Mouse (Mus musculus): ENCODE measurements at regions not wholly inside any gene's neighbourhood (a gene's known extent, or its start where the extent isn't known, plus 50 kb on each side); places are given as distances from the start of the nearest gene placed in this dataset.

DNA sequence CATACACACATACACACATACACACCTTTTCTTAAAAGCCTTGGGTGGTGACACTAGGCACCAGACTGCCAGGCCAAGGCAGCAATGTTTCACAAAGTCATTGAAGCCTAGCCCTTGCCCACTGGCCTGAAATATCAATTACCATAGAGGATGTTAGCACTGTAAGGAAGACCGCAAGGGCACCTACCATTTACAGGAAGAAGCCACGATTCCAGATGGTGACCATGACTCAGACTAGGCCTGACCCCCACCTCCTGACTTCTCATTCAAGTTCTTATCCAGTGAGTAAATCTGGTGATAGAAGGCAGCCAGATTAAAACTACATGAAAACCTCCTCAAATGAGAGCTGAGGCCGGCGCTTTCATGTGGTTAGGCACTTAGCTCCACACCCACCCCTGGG, 165.3 kb upstream of the Spred2 start:
- no peak for TF ChIP-seq CTCF (IDR thresholded peaks at IDR 0.05)
- no peak for TF ChIP-seq EP300 (IDR thresholded peaks at IDR 0.05)
